ENCODE assay signal across 23 mouse cellular contexts in genomic region chr3:153800690-153801089, GRCm38 (mm10). TPM values are rescaled to one million over a fixed set of nuclear protein-coding genes. Genes with fewer than 3 reads are reported as not detected.
DNase-seq lines count a peak whose midpoint lies in the region; ATAC-seq and TF ChIP-seq lines count a peak whose summit lies in the region.
"Had no signal": no experiment of that assay in that cellular context is flagged by ENCODE, and none has a peak within 500 bp of the region (broad histone marks: within the 10 kb centered on the region; RNA-seq: fewer than 3 reads in every experiment).

No protein-coding gene starts in this region.

- TF ChIP-seq CTCF in stomach, postnatal 0 days (IDR thresholded peaks at IDR 0.05; ENCODE audit: low read depth), result no peak
- TF ChIP-seq CTCF in kidney, adult 2 months (conservative IDR thresholded peaks at IDR 0.05; ENCODE audit: insufficient read depth, insufficient read length, low read depth, low read length), result no peak

- peak; percentile 45; the same call in 1 of the 2 replicates for ATAC-seq in stomach, embryonic 15.5 days (ENCODE audit: insufficient read depth, low FRiP score, low read depth)
- no peak for ATAC-seq in stomach, postnatal 0 days (ENCODE audit: low FRiP score, low TSS enrichment)
- peak; percentile 71; the same call in 1 of the 2 replicates for ATAC-seq in liver, embryonic 11.5 days (replicated peaks; ENCODE audit: low FRiP score)
- peak; percentile 72 for ATAC-seq in liver, embryonic 15.5 days (ENCODE audit: insufficient read depth)
- ATAC-seq: forebrain, embryonic 14.5 days; hindbrain, postnatal 0 days had no signal

- no peak overlapping the region for H3K4me3 ChIP-seq in stomach, embryonic 15.5 days (replicated peaks)
- no peak overlapping the region for H3K4me3 ChIP-seq in stomach, postnatal 0 days (ENCODE audit: low read depth, low read length)
- no peak overlapping the region for H3K4me3 ChIP-seq in liver, embryonic 11.5 days (ENCODE audit: low read depth, low read length)
- H3K4me3 ChIP-seq in liver, embryonic 15.5 days (replicated peaks), result no peak overlapping the region
- no peak overlapping the region for H3K4me3 ChIP-seq in kidney, adult 2 months (ENCODE audit: insufficient read depth, low read depth, low read length)
- H3K4me3 ChIP-seq: embryonic facial prominence, embryonic 12.5 days; forebrain, embryonic 10.5 days; gastrocnemius, adult 2 months; heart, adult 2 months; hindbrain, embryonic 12.5 days had no signal

- no peaks in the 10 kb centered on the region for H3K9me3 ChIP-seq in stomach, embryonic 15.5 days
- H3K9me3 ChIP-seq in stomach, postnatal 0 days (ENCODE audit: control insufficient read depth, low read length), result no peaks in the 10 kb centered on the region
- H3K9me3 ChIP-seq in liver, embryonic 11.5 days (ENCODE audit: control insufficient read depth, low read length), result no peaks in the 10 kb centered on the region
- no peaks in the 10 kb centered on the region for H3K9me3 ChIP-seq in liver, embryonic 15.5 days (replicated peaks)
- H3K9me3 ChIP-seq: embryonic facial prominence, embryonic 12.5 days; forebrain, embryonic 10.5 days; hindbrain, embryonic 12.5 days had no signal

- H3K4me2 ChIP-seq in stomach, embryonic 15.5 days, result no peak overlapping the region
- no peak overlapping the region for H3K4me2 ChIP-seq in stomach, postnatal 0 days (replicated peaks; ENCODE audit: low read depth)
- H3K4me2 ChIP-seq in liver, embryonic 11.5 days, result peak overlapping the region; percentile 33
- peak overlapping the region; percentile 44 for H3K4me2 ChIP-seq in liver, embryonic 15.5 days
- H3K4me2 ChIP-seq: embryonic facial prominence, embryonic 12.5 days; hindbrain, embryonic 12.5 days had no signal

- 73% methylated on average over 5 of the region's 5 CpGs for WGBS in stomach, embryonic 15.5 days
- WGBS in stomach, postnatal 0 days, result 71% methylated on average over 5 of the region's 5 CpGs
- WGBS in liver, embryonic 11.5 days, result 48% methylated on average over 5 of the region's 5 CpGs
- 27% methylated on average over 5 of the region's 5 CpGs for WGBS in liver, embryonic 15.5 days (ENCODE audit: insufficient replicate concordance)
- 73% methylated on average over 5 of the region's 5 CpGs for WGBS in kidney, adult 2 months

- no peaks in the 10 kb centered on the region for H3K36me3 ChIP-seq in stomach, embryonic 15.5 days
- H3K36me3 ChIP-seq in stomach, postnatal 0 days (ENCODE audit: control insufficient read depth, insufficient read depth, low read length), result no peaks in the 10 kb centered on the region
- H3K36me3 ChIP-seq in liver, embryonic 11.5 days (ENCODE audit: control insufficient read depth, insufficient read depth, low read length), result no peaks in the 10 kb centered on the region
- H3K36me3 ChIP-seq in liver, embryonic 15.5 days (replicated peaks), result no peaks in the 10 kb centered on the region
- H3K36me3 ChIP-seq in kidney, adult 2 months (ENCODE audit: control insufficient read depth, insufficient read depth, low read length), result no peaks in the 10 kb centered on the region
- H3K36me3 ChIP-seq: embryonic facial prominence, embryonic 12.5 days; forebrain, embryonic 10.5 days; hindbrain, embryonic 12.5 days had no signal

- no peak for DNase-seq in stomach, postnatal 0 days (ENCODE audit: low spot score)
- DNase-seq in liver, embryonic 11.5 days (ENCODE audit: low spot score), result no peak
- no peak for DNase-seq in kidney, adult 2 months
- DNase-seq in spleen, adult 18-20 months, result no peak
- DNase-seq in right cerebral cortex, postnatal 4 days, result no peak
- DNase-seq: adrenal gland, postnatal 10 days; cerebellum, adult 11 months; cerebellum, adult 9-10 months; cerebellum, postnatal 25 days; gastrocnemius, adult 2 months; gastrocnemius, postnatal 36 days; heart, adult 2 months; heart, postnatal 10 days; heart, postnatal 4 days had no signal

- no peak overlapping the region for H3K27ac ChIP-seq in stomach, embryonic 15.5 days
- no peak overlapping the region for H3K27ac ChIP-seq in stomach, postnatal 0 days (replicated peaks)
- H3K27ac ChIP-seq in liver, embryonic 11.5 days (ENCODE audit: low read depth, low read length), result peak overlapping the region; percentile 55
- peak overlapping the region; percentile 88 for H3K27ac ChIP-seq in liver, embryonic 15.5 days (replicated peaks)
- no peak overlapping the region for H3K27ac ChIP-seq in kidney, adult 2 months (ENCODE audit: insufficient read depth, low read depth, low read length)
- H3K27ac ChIP-seq: embryonic facial prominence, embryonic 12.5 days; gastrocnemius, adult 2 months; heart, adult 2 months; hindbrain, embryonic 12.5 days; hindbrain, postnatal 0 days had no signal

- no peak for TF ChIP-seq EP300 in stomach, postnatal 0 days (optimal IDR thresholded peaks at IDR 0.05)

- no peaks in the 10 kb centered on the region for H3K27me3 ChIP-seq in stomach, embryonic 15.5 days (replicated peaks)
- H3K27me3 ChIP-seq in stomach, postnatal 0 days (ENCODE audit: control insufficient read depth, insufficient read depth, low read length), result no peaks in the 10 kb centered on the region
- H3K27me3 ChIP-seq in liver, embryonic 11.5 days (replicated peaks; ENCODE audit: control insufficient read depth, insufficient read depth, low read length), result no peaks in the 10 kb centered on the region
- H3K27me3 ChIP-seq in liver, embryonic 15.5 days, result no peaks in the 10 kb centered on the region
- no peaks in the 10 kb centered on the region for H3K27me3 ChIP-seq in kidney, adult 2 months (replicated peaks; ENCODE audit: control insufficient read depth, insufficient read depth, low read length)
- H3K27me3 ChIP-seq: embryonic facial prominence, embryonic 12.5 days; hindbrain, embryonic 12.5 days had no signal

- no peak for TF ChIP-seq POLR2A in kidney, adult 2 months (IDR thresholded peaks at IDR 0.05; ENCODE audit: low read depth, low read length)

- no peak overlapping the region for H3K9ac ChIP-seq in stomach, embryonic 15.5 days
- no peak overlapping the region for H3K9ac ChIP-seq in stomach, postnatal 0 days (ENCODE audit: low read length)
- peak overlapping the region; percentile 53; the same call in 1 of the 2 replicates for H3K9ac ChIP-seq in liver, embryonic 11.5 days (ENCODE audit: low read depth, low read length)
- H3K9ac ChIP-seq in liver, embryonic 15.5 days, result peak overlapping the region; percentile 37; the same call in 1 of the 2 replicates
- H3K9ac ChIP-seq: embryonic facial prominence, embryonic 12.5 days; hindbrain, embryonic 12.5 days had no signal

- H3K4me1 ChIP-seq in stomach, embryonic 15.5 days, result no peaks in the 10 kb centered on the region
- no peaks in the 10 kb centered on the region for H3K4me1 ChIP-seq in stomach, postnatal 0 days (replicated peaks; ENCODE audit: control insufficient read depth, insufficient read depth)
- peaks cover 39% of the 10 kb centered on the region for H3K4me1 ChIP-seq in liver, embryonic 11.5 days (replicated peaks; ENCODE audit: control insufficient read depth, insufficient read depth, low read length)
- H3K4me1 ChIP-seq in liver, embryonic 15.5 days (replicated peaks), result peaks cover 88% of the 10 kb centered on the region
- no peaks in the 10 kb centered on the region for H3K4me1 ChIP-seq in kidney, adult 2 months (ENCODE audit: control insufficient read depth, insufficient read depth, low read length)

RNA-seq across cellular contexts. Expression of gene Asb17, which starts 43.3 kb away (rescaled TPM):
- 0.30 and 0.82 TPM in 2 replicates for polyA plus RNA-seq in stomach, embryonic 15.5 days (2015; fragmentation: Nextera tagmentation; extraction: Ambion mirVana)
- polyA plus RNA-seq in stomach, postnatal 0 days (2015; fragmentation: Nextera tagmentation; extraction: Ambion mirVana), result 0.08 and 0.12 TPM in 2 replicates
- polyA plus RNA-seq in liver, embryonic 11.5 days (2014; fragmentation: Nextera tagmentation; extraction: Ambion mirVana), result 8.3 and 9.6 TPM in 2 replicates
- polyA plus RNA-seq in liver, embryonic 15.5 days (2015; fragmentation: Nextera tagmentation; extraction: Ambion mirVana), result 2.6 and 3.0 TPM in 2 replicates
- 0.05 and 0.15 TPM in 2 replicates for polyA plus RNA-seq in kidney, adult 2 months (2012; rRNA removed)
- polyA plus RNA-seq: cortical plate, adult 2 months; forebrain, embryonic 14.5 days; heart, adult 2 months; hindbrain, postnatal 0 days; intestine, embryonic 14.5 days had no signal

Comparison
In these comparisons a context has a peak if more than half of its experiments do, and no peak if none do; other contexts are left out.
1. H3K27ac ChIP-seq: peak in liver, embryonic 11.5 days (single experiment) and liver, embryonic 15.5 days (single experiment); none in stomach, embryonic 15.5 days (single experiment), stomach, postnatal 0 days (single experiment) and kidney, adult 2 months (single experiment).
2. H3K4me2 ChIP-seq: peak in liver, embryonic 11.5 days (single experiment) and liver, embryonic 15.5 days (single experiment); none in stomach, embryonic 15.5 days (single experiment) and stomach, postnatal 0 days (single experiment).
3. H3K9ac ChIP-seq: peak in liver, embryonic 11.5 days (single experiment) and liver, embryonic 15.5 days (single experiment); none in stomach, embryonic 15.5 days (single experiment) and stomach, postnatal 0 days (single experiment).